Mouse (Mus musculus) liver, adult 2 months (tissue): ENCODE results near the gene Zfp105.

Source experiments
- CTCF ChIP-seq: fragments of 200-500 bp; IDR thresholded peaks from 2 replicates; pipeline ENCODE4 v1.5.1; 2011; ENCODE audit warnings: low read depth, low read length, control low read depth
- POLR2A ChIP-seq: fragments of 200-500 bp; IDR thresholded peaks from 2 replicates; pipeline ENCODE4 v1.6.1; 2011; ENCODE audit warnings: low read length, control low read depth; ENCODE audit not compliant: insufficient read depth; ENCODE audit errors: extremely low read depth

DNA sequence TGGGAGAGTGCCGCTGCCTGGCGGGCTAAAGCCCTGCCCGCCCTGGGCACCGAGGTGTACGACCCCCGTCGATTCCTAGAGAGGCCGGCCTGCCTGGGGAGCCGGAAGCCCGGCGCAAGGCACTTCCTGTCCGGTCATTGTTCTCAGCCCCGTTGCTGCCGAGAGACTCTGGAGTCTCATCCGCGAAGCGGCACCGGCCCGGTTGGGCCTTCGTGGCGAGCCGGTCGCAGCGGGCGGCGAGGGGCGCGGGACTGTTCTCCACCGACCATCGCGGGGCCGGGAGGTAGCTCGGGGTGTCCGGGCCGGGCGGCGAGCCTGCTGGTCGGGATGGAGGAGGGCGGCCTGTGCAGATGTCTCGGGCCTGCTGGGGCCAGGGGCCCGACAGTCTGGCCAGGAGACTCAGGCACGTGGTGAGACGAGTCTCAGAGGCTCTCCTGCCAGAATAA, at the start of gene Zfp105:
- TF ChIP-seq CTCF (no peak), POLR2A (no peak)
